Mouse (Mus musculus) right cerebral cortex, postnatal 14 days (tissue): ENCODE results near the gene Ubac1.

ENCODE experiments used
- DNase-seq: peaks from one replicate; pipeline ENCODE4 v3.0.0; 2022

The Ubac1 gene

GRCm38 (mm10) chr2:26022626-26023025, 1.1 kb upstream of the Ubac1 start:
- no peak for DNase-seq

DNA sequence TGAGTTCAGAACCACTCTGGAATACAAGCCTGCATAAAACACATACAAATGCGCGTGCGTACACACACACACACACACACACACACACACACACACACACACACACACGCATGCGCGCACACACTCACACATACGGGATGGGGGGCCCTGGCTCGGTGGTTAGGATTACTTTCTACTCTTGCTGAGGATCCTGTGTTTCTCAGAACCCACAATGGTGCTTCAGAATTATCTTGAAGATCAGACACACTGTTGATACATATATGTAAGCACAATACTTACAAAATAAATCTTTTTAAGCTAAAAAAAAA, 665 bp upstream of the Ubac1 start:
- DNase-seq: peak; percentile 10

DNA sequence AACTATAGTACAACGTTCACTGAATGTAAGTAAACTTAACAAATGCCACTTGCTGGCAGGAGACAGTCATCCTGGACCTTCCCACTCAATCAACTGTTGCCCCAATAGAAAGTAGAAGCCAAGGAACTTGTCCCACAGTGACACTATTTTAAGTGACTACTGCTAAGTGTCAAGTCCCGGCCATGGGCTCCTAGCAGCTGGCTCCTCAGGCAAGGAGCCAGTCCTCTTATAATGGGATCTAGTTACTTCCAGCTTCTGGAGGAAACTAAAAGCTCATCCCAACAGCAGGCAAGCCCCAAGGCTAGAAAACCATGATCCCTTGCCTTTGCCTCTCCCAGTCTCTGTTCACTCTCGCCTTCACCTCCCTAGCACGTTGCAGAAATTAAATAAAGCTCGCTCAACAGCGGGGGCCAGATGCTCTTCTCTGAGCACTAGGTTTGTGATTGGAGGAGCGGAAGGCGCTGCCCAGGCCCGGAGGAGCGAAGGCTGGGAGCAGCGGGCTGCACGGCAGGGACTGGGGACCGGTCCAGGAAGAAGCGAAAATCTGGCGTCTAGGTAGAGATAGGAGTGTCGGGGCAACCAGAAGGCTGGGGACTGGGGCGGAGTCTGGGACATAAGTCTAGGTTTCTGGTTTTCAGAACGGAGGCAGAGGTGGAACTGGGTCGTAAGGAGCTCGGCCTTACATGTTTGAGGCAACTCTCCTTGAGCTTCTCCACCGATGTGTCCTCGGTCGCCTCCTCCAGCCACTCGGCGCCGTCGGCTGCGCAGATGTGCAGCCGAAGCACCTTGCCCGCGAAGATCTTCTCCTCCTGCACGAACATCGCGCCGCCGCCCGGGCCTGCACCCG, 610 bp downstream of the Ubac1 start:
- DNase-seq: peak; percentile 59

DNA sequence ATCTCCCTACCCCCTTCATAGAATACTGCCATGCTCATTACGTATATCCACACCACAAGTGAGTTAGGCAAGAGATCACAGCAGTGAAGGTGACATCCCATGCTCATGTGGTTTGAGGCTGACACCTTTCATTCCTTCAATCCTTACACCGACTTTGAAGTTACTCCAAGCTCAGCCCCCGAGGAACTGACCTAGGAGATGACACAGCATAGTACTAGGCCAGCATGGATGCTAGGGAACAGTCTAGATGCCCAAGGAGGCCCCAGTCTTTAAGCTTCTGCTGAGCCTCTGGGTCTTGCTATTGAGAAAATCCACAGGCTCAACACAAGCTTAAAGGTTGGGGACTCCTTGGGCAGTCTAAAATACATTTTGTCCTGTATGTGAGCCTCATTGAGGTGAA, 1.6 kb downstream of the Ubac1 start:
- no peak for DNase-seq

GRCm38 (mm10) chr2:26017326-26017725, 4.2 kb downstream of the Ubac1 start:
- no peak for DNase-seq

GRCm38 (mm10) chr2:26013674-26014073, 7.9 kb downstream of the Ubac1 start:
- DNase-seq: no peak

GRCm38 (mm10) chr2:26011420-26011819, 10.1 kb downstream of the Ubac1 start:
- DNase-seq: no peak

DNA sequence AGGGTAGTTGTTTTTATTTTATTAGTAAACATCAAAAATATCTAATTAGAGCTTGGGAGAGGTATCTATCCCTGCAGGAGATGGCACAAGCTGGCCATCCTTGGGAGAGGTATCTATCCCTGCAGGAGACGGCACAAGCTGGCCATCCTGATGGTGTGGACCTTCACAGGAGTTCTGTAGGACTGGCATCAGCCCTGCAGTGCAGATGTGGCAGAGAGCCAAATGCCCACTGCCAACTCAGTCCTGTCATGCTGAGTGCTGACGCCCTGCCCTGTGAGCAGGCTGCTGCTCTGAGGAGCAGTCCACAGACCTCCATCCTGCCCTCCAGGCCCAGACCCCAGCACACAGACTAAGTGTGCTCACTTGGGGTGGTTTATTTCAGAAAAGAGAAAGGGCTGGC, 19.5 kb downstream of the Ubac1 start:
- DNase-seq: no peak

- DNase-seq: no peak
Measured at GRCm38 (mm10) chr2:26001136-26001535, 20.4 kb downstream of the Ubac1 start.

DNA sequence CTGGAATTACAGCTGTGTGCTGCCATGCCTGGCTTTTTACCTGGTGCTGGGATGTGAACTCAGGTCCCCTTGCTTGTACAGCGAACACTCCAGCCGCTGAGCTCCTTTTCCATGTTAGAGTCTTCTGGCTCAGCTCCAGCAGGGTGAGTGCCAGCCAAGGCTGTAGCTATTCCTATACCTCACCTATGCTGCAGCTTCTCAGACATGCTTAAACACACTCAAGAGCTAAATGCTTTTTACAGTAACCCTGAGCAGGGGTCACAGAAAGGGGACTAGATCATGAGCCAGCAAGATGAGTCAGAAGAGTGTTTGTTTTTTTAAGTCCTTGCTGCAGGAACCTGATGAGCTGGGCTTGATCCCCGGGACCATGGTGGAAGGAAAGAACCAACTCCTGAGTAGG, 23.8 kb downstream of the Ubac1 start:
- DNase-seq: no peak

DNA sequence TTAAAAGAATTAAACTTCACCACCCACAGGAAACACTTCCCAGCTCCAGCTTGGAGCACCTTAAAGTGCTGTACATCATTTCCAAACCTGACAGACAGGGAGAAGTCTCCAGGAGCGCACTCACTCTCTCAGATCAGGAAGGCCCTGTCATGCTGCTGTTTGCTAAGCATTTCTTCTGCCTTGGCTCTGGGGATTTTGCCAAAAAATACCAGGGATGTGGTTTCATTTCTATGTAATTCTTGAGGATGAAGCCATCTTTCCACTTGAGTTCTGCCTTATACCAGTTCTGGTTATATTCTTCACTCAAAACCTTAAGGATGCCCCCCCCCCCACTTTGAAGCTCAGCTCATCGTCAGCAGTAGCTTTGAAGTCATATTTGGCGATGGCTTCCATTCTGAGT, 26.8 kb downstream of the Ubac1 start:
- DNase-seq: no peak

- DNase-seq: no peak
Measured at GRCm38 (mm10) chr2:25992285-25992684, 29.3 kb downstream of the Ubac1 start.

DNA sequence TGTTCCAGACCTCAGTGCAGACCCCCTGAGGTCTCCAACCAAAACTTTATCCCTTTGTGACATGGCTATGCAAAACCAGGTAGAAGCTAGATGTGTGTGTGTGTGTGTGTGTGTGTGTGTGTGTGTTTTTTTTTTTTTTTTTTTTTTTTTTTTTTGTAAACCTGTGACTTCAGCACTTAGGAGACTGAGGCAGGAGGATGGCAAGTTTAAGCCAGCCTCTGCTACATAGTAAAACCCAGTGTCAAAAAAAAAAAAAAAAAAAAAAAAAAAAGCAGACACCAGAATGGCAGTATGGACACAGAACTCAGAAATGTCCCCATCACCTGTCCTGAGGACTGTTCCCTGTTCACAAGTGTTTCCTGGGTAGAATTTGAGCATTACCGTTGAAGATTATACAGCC, 31.9 kb downstream of the Ubac1 start:
- DNase-seq: no peak

DNA sequence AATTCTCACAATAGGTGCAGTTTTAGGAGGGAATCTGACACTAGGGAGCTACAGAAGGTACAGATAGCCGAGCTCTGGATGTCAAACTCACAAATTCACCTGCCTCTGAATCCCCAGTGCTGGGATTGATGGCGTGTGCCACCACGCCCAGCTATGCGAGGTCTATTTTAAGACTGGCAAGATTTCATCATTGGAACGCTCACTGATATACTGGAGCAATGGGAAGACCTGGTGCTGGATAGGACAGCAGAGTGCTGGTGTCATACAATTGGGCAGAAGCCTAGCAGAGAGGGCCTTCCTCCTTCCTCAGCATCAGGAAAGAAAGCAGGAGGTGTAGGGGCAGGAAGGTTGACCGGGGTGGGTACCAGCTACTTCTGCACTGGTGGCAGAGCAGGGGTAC, 33.7 kb downstream of the Ubac1 start:
- DNase-seq: no peak

DNA sequence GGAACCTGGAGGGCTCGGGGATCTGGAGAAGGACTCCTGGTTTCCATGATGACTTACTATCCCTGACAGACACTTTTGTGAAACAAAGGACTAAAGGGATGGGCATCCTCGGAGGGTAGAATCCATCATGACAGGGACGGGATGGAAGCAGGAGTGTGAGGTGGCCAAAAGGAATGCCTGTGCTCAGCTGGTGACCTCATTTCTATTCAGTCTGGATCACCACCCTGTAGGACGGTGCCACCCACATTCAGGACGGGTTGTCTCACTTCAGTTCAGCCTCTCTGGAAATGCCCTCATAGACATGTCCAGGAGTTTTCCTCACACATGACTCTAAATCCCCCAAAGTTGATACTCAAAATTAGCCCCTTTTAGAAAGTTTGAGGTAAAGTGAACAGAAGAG, 34.9 kb downstream of the Ubac1 start:
- no peak for DNase-seq

DNA sequence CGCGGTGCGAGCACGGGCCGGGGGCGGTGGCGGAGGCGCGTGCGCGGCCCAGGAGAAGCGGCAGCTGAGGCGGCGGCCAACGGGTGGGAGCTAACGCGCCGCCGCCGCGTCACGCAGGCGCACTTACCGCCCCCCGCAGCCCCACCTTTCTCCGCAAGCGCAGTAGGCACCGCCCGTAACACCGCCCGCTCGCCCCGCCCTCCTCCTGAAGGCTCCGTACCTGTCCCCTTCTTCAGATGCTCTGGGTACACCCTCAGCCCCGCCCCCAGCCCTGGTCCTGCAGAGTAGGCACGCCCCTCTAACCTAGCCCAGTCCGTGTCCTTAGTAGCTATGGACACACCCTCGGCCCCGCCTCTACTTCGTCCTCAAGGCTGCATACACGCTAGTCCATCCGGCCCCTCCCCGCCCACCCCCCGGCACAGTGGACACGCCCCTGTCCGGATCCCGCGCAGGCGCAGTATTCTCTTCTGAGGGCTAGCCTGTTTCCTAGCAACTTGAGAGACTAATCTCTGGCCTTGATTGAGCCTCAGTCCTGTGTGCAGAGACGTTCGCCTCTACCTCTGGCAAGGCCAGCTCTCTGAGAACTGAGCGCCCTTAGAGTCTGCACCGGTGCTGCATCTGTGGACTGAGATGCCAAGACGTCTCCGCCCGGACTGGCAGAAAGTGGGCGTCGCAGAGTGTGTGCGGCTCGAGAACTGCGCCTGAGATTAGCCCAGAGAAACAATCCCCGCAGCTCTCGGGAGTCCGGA, 38.2 kb downstream of the Ubac1 start, which contains the start of gene Camsap1:
Gene Camsap1 (minus strand): TSS at position 124 of the 749 bp plus-strand sequence.
- peak; percentile 100 for DNase-seq

- DNase-seq: no peak
Measured at GRCm38 (mm10) chr2:25982426-25983091, 39.0 kb downstream of the Ubac1 start.

DNA sequence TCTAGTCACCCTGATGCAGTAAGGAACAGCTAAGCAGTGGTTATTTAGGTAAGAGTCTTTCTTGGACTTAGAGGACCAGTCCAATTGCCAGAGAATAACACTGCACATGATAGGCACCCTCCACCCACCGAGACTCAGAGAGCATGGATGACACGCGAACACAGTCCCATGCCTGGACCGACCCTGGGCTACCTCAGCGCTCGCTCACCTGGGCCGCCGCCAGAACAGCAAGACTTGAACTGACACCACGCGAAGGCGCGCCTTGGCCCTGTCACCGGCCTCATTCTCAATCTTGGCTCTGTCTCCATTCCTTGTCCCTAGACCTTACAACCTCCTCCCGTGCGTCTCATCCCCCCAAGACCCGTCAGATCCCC, 39.5 kb downstream of the Ubac1 start:
- DNase-seq: peak; percentile 54

DNA sequence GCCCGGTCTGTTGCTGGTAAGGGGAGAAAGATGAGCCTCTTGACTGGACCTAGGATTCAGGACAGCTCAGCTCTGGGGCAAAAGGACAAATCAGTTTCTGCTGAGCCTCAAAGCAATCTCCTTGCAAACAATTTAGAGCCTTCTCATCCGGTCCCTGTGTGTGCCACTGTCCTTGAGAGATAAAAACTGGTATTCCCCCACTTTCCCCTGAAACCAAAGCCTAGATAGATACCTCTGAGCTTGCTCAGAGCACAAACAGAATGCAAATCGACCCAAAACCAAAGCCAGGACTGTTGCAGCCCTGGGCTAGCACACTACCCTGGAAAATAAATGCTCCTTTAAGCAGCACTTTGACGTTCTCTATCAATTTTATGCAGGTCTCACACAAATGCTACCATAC, 42.5 kb downstream of the Ubac1 start:
- no peak for DNase-seq

GRCm38 (mm10) chr2:25977587-25978239, 43.8 kb downstream of the Ubac1 start:
- no peak for DNase-seq

DNA sequence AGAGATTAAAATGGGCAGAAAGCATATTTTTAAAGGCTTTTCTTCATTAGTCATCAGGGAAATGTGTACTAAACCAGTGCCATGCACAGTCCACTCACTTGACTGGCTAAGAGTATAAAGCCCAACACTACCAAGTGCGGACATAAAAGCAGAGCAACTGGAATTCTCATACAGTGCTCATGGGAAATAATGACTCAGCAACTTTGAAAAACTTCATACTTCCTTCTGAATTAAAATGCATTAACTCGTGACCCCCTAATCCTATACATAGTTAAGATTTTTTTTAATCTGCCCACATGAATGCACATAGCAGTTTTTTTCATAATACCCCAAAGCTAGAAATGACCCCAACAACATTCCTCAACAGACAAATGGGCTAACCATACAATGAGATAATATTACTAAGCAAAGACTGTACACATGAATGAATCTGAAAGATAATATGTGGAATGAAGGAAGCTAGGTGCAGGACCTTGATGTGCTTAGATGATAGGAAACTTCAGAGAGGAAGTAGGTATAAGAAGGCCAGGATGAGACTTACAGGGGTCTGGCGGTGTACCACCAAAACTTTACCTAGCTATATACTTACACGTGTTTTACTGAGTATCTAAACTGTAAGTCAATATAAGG, 46.3 kb downstream of the Ubac1 start:
- no peak for DNase-seq

GRCm38 (mm10) chr2:25970426-25970825, 51.1 kb downstream of the Ubac1 start:
- peak; percentile 38 for DNase-seq

- DNase-seq: no peak
Measured at GRCm38 (mm10) chr2:25969319-25969718, 52.2 kb downstream of the Ubac1 start.
